Mouse (Mus musculus): ENCODE results near the gene Camk1d.
"Not testable (repeated sequence)": the region's sequence is repeated elsewhere in the genome, so short reads cannot be mapped to it uniquely, and the experiment has no call there.

The Camk1d gene

GRCm38 (mm10) chr2:5588329-5588982, 125.9 kb downstream of the Camk1d start:
- ATAC-seq (ENCODE audit: insufficient number of reproducible peaks, low FRiP score, low TSS enrichment): no peak

- ATAC-seq (ENCODE audit: insufficient number of reproducible peaks, low FRiP score, low TSS enrichment): no peak
Observed at GRCm38 (mm10) chr2:5584318-5585027, 129.8 kb downstream of the Camk1d start.

- no peak for ATAC-seq (ENCODE audit: insufficient number of reproducible peaks, low FRiP score, low TSS enrichment)
Observed at GRCm38 (mm10) chr2:5579391-5579790, 134.9 kb downstream of the Camk1d start.

- ATAC-seq (ENCODE audit: insufficient number of reproducible peaks, low FRiP score, low TSS enrichment): peak; percentile 26; the same call in 1 of the 2 replicates
Observed at GRCm38 (mm10) chr2:5577399-5578129, 136.8 kb downstream of the Camk1d start.

- no peak for ATAC-seq (ENCODE audit: insufficient number of reproducible peaks, low FRiP score, low TSS enrichment)
Observed at GRCm38 (mm10) chr2:5572314-5573006, 141.9 kb downstream of the Camk1d start.

- no peak for ATAC-seq (ENCODE audit: insufficient number of reproducible peaks, low FRiP score, low TSS enrichment)
Observed at GRCm38 (mm10) chr2:5566611-5567010, 147.7 kb downstream of the Camk1d start.

GRCm38 (mm10) chr2:5563685-5564084, 150.6 kb downstream of the Camk1d start:
- ATAC-seq (ENCODE audit: insufficient number of reproducible peaks, low FRiP score, low TSS enrichment): no peak

GRCm38 (mm10) chr2:5561446-5561845, 152.9 kb downstream of the Camk1d start:
- no peak for ATAC-seq (ENCODE audit: insufficient number of reproducible peaks, low FRiP score, low TSS enrichment)

- ATAC-seq (ENCODE audit: insufficient number of reproducible peaks, low FRiP score, low TSS enrichment): no peak
Observed at GRCm38 (mm10) chr2:5553264-5553663, 161.1 kb downstream of the Camk1d start.

GRCm38 (mm10) chr2:5551758-5552255, 162.5 kb downstream of the Camk1d start:
- ATAC-seq (ENCODE audit: insufficient number of reproducible peaks, low FRiP score, low TSS enrichment): no peak

GRCm38 (mm10) chr2:5549334-5549733, 165.0 kb downstream of the Camk1d start:
- no peak for ATAC-seq (ENCODE audit: insufficient number of reproducible peaks, low FRiP score, low TSS enrichment)

GRCm38 (mm10) chr2:5548872-5549271, 165.4 kb downstream of the Camk1d start:
- no peak for ATAC-seq (ENCODE audit: insufficient number of reproducible peaks, low FRiP score, low TSS enrichment)

- ATAC-seq (ENCODE audit: insufficient number of reproducible peaks, low FRiP score, low TSS enrichment): 0 out of 2 replicates have a peak, but pooled peaks have one; percentile 36
Observed at GRCm38 (mm10) chr2:5540870-5541269, 173.4 kb downstream of the Camk1d start.

GRCm38 (mm10) chr2:5539894-5540293, 174.4 kb downstream of the Camk1d start:
- ATAC-seq (ENCODE audit: insufficient number of reproducible peaks, low FRiP score, low TSS enrichment): not testable (repeated sequence)

GRCm38 (mm10) chr2:5533868-5534267, 180.4 kb downstream of the Camk1d start:
- ATAC-seq (ENCODE audit: insufficient number of reproducible peaks, low FRiP score, low TSS enrichment): no peak

- ATAC-seq (ENCODE audit: insufficient number of reproducible peaks, low FRiP score, low TSS enrichment): no peak
Observed at GRCm38 (mm10) chr2:5529992-5530391, 184.3 kb downstream of the Camk1d start.

- ATAC-seq (ENCODE audit: insufficient number of reproducible peaks, low FRiP score, low TSS enrichment): peak; percentile 76
Observed at GRCm38 (mm10) chr2:5519221-5519669, 195.1 kb downstream of the Camk1d start.

- no peak for ATAC-seq (ENCODE audit: insufficient number of reproducible peaks, low FRiP score, low TSS enrichment)
Observed at GRCm38 (mm10) chr2:5515106-5515505, 199.2 kb downstream of the Camk1d start.

- ATAC-seq (ENCODE audit: insufficient number of reproducible peaks, low FRiP score, low TSS enrichment): no peak
Observed at GRCm38 (mm10) chr2:5514095-5514494, 200.2 kb downstream of the Camk1d start.

- no peak for ATAC-seq (ENCODE audit: insufficient number of reproducible peaks, low FRiP score, low TSS enrichment)
Observed at GRCm38 (mm10) chr2:5513621-5514020, 200.7 kb downstream of the Camk1d start.

Measured in cerebellum, adult (tissue).